Mouse (Mus musculus): ENCODE data around the gene AC134908.4.
"Not testable (repeated sequence)": the region's sequence is repeated elsewhere in the genome, so short reads cannot be mapped to it uniquely, and the experiment has no call there.

Gene AC134908.4

DNA sequence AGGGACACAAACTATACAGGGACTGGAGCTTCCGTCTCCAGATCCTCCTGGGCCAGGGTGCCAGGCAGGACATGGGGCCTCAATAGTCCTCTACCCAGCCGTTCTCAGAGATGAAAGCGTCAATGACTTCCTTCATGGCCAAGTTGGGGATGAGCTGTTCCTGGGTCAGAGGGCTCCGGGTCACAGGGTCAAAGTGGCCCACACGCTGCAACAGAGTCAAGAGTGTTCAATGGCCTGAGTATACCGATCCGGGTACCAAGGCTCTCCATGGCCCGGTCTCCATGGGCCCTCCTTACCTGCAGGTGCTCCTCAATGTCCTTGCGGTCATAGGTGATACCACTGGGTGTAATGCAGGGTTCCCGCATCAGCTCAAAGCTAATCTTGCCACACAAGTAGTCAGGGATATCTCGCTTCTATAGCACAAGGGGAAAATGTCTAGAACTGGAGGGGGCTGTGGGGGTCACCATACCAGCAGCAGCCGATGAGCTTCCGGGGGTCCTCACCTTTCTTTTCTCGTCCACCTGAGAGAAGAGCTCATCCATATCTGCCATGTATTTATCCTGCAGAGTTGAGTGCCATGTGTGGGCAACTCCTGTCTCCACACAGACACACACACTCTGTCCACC is 35.5 kb upstream of the AC134908.4 start:
- DNase-seq, result peak; percentile 95

GRCm38 (mm10) chr17:25830200-25830753 is 34.8 kb upstream of the AC134908.4 start:
- DNase-seq, result peak; percentile 92

- peak; percentile 94 for DNase-seq
These were observed 34.1 kb upstream of the AC134908.4 start for GRCm38 (mm10) chr17:25829558-25830017.

DNA sequence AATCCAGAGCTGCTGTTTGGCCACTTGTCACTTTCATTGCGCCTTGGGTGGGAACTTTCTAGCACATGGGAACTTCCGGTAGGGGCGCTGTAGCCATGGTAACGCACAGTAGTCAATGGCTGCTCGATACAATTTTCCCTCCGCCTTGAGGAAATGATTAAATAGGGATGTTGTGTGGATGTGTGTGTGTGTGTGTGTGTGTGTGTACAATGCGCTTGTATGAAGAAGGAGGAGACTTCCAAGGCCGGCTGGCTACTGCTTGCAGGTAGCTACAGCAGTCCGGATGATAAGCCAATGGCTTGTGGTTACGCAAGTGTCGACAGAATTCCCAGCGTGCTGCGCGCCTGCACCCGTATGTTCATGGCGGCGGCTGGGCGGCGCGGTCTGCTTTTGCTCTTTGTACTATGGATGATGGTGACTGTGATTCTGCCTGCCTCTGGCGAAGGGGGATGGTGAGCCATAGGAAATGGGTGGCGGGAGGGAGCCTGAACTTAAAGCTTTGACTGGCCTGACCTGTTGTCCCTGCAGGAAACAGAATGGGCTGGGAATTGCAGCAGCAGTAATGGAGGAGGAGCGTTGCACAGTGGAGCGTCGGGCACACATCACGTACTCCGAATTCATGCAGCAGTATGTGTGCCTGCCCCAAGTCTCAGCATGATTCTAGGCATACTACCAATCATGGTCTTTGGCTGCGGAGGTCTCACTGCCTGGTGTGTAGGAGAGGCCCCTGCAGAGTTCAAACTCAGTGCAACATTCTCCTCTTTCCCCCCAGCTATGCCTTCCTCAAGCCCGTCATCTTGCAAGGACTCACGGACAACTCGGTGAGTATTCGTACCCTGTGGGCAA is 33.5 kb upstream of the AC134908.4 start, which contains the start of gene Jmjd8:
TSS of gene Jmjd8 (plus strand) at position 156 of the 846 bp plus-strand sequence.
- peak; percentile 98 for DNase-seq

- no peak for DNase-seq
These were observed 32.8 kb upstream of the AC134908.4 start for GRCm38 (mm10) chr17:25828223-25828594.

DNA sequence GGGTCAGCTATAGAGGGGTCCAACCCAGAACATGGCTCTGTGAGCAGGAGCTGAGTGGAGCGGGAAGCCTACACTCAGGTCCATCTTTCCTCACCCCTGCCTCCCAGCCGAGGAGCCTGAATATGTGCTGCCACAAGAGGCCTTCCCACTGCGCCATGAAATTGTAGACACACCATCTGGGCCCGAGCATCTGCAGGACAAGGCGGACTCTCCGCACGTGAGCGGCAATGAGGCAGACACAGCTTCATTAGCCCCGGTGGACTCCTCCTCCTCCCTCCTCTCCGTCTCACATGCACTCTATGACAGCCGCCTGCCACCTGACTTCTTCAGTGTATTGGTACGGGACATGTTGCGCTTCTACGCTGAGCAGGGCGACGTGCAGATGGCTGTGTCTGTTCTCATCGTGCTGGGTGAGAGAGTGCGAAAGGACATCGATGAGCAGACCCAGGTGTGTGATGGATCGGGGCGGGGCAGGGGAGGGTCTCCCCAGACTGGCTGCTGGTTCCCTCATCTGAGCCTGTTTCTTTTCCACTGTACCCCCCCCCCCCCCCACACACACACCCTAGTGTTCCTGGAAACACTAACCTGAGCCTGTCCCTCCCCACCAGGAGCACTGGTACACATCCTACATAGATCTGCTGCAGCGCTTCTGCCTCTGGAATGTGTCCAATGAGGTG is 32.2 kb upstream of the AC134908.4 start:
- peak; percentile 95 for DNase-seq

DNA sequence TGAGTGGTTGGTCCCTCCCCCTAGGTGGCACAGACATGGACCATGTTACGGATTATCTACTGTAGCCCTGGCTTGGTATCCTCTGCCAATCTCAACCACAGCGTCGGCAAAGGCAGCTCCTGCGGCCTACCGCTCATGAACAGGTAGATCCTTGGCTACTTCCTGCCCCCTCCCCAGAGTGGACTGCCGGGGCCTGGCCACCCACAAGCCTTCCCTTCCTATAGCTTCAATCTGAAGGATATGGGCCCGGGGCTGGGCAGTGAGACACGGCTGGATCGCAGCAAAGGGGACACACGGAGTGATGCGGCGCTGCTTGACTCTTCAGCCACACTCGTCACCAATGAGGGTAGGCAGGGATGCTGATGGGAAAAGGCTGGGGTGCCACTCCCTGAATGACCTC is 31.6 kb upstream of the AC134908.4 start:
- peak; percentile 91 for DNase-seq

- DNase-seq, result peak; percentile 92
These were observed 30.6 kb upstream of the AC134908.4 start for GRCm38 (mm10) chr17:25825984-25826570.

DNA sequence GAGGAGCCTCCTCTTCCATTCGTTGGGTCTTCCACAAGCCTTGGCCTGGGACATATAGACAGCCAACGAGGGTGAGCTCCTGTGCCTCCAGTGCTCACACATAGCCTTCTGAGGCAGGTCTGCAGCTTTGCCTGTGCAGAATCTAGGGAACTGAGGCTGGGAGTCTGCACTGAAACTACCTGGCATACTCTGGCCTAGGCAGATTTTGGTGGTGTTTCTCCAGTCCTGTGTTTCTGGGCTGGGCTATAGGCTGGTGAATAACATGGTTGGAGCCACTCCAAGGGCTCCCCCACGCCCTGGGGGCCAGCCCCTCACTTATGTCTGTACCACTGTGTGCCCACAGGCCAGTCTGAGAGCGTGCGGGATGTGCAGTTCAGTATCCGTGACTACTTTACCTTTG is 29.9 kb upstream of the AC134908.4 start:
- peak; percentile 91 for DNase-seq

GRCm38 (mm10) chr17:25824362-25825142 is 29.1 kb upstream of the AC134908.4 start:
- peak; percentile 91 for DNase-seq

DNA sequence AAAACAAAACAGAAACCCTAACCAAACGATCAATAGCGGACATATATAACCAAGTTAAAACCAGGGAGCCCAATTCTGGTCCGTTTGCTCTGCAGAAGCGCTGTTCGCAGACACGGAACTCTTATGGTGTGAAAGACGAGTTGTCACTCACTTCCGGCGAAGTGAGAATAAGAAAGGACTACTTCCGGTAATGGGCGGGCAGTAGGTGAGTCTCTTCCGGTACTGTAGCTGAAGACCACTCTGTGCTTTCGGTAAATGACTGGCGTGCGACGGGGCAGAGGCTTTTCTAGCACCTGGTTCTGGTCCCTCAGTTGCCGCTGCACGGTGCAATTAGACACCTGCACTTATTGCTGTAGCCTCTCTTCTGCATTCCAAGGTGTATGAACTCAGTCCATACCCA is 28.0 kb upstream of the AC134908.4 start, which contains the start of gene Wdr24:
TSS of gene Wdr24 (plus strand) at position 176 of the 400 bp plus-strand sequence.
- DNase-seq, result peak; percentile 96

DNA sequence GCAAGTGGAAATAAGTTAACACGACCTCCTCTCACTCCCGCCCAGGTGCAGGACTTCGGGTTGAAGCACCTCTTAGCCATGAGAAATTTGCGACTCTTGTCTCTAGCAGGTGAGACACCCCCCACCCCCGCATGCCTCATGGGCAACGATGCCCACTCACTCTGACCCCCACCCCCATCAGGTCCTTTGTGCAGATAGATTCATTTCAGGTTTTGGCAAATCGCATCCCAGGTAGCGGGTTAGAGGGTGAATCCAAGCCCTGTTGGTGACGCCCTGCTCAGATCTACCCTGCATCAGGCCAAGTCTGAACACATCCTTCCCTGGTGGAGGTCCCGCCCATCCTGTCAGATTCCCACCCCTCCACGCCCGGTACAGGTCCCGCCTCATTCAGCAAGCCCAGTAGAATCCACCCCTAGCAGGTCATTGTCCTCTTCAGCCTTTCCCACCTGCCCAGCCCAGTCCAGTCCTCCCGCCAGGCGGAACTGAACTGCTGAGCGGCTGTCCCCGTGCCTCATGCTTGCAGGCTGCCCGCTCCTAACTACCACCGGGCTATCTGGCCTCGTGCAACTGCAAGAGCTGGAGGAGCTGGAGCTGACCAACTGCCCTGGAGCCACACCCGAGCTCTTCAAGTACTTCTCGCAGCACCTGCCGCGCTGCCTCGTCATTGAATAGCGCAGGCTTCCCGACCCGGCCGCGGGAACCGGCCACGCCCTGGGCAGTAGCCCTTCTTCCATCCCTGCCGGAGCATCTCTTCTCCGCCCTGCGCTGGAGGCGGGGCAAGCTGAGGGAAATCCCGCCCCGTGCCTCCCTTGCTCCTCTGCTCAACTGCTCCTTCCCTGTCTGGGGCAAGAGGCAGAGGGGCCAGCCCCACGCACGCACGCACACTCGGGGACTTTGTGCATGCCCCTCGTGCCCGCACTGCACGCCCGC is 23.7 kb upstream of the AC134908.4 start:
- DNase-seq, result peak; percentile 91

DNA sequence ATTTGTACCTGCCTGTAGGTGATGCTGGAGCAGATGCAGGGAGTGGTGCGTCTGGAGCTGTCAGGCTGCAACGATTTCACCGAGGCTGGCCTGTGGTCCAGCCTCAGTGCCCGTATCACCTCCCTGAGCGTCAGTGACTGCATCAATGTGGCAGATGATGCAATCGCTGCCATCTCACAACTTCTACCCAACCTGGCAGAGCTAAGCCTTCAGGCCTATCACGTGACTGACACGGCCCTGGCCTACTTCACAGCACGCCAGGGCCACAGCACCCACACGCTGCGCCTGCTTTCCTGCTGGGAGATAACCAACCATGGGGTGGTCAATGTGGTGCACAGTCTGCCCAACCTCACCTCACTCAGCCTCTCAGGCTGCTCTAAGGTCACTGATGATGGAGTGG is 22.2 kb upstream of the AC134908.4 start:
- DNase-seq, result no peak

GRCm38 (mm10) chr17:25813471-25813870 is 18.0 kb upstream of the AC134908.4 start:
- DNase-seq, result peak; percentile 91

DNA sequence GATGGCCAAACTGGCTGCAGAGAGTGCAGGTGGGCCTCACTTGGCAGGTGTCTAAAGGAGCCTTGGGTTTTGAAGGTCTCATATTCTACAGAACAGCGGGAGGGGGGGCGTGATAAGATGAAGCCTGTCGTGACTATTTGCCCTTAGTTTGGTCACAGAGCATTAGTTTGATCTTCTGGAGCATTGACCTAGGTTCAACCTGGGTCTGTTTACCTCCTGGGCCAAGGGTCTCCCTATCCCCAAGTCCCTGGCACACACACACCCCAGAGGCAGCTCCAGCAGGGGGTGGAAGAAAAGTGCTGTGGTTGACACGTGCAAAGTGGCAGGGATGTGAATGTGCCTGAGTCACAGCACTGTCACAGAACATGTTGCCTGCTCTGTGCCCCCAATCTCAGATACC is 15.4 kb upstream of the AC134908.4 start:
- no peak for DNase-seq

GRCm38 (mm10) chr17:25809606-25810340 is 14.3 kb upstream of the AC134908.4 start:
- no peak for DNase-seq

- DNase-seq, result peak; percentile 99
These were observed 13.5 kb upstream of the AC134908.4 start, which contains the start of gene Fbxl16 for GRCm38 (mm10) chr17:25808789-25809605. Fbxl16 (plus strand) TSS chr17:25809085.

DNA sequence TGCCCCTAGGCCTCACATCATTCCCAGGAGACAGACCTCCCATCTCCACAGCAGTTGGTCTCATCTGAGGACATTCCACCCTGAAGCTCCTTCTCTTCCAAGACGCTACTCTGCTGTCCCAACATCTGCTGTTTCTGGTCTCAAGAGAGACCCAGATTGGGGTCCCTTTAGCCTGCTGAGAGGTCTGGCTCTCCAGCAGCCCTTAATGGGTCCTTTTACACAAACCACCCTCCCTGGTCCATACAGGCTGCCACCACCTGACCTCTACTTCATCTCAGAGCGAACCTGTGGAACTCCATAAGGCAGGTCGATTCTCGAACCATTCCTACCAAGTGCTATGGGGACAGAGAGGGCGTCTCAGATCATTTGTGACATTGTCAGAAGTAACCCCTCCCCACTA is 12.6 kb upstream of the AC134908.4 start:
- no peak for DNase-seq

DNA sequence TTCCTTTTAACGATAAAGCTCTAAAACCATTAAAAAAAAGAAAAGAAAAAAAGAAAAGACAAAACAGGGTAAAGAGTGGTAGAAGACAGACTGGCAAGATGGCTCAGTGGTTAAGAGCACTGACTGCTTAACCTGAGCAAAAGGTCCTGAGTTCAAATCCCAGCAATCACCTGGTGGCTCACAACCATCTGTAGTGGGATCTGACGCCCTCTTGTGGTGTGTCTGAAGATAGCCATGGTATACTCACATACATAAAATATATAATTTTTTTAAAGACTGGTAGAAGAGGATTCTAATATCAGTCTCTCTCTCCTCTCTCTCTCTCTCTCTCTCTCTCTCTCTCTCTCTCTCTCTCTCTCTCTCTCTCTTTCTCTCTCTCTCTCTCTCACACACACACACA is 12.0 kb upstream of the AC134908.4 start:
- not testable (repeated sequence) for DNase-seq
